Mouse (Mus musculus) neutrophil, adult 5-6 weeks (primary cell): ENCODE results near the gene Gm28897. TPM values are rescaled to one million over a fixed set of nuclear protein-coding genes. Genes with fewer than 3 reads are reported as not detected.
"Not testable (repeated sequence)": the region's sequence is repeated elsewhere in the genome, so short reads cannot be mapped to it uniquely, and the experiment has no call there.

Experiments used
- ATAC-seq: fragments of 151-379, 151-347 bp; 2 replicates; pipeline ENCODE4 v1.8.0; 2017; ENCODE audit warnings: mild to moderate bottlenecking, moderate TSS enrichment; ENCODE audit not compliant: insufficient number of reproducible peaks, poor library complexity, low FRiP score, severe bottlenecking; ENCODE audit errors: extremely low read depth
- total RNA-seq: library from RNA; stranded (forward); fragments of 200-1000 nt; gene quantifications from 2 replicates; pipeline ENCODE4 v1.2.3, GENCODE M21; 2017

The Gm28897 gene
- total RNA-seq, result not detected in 2 replicates

- ATAC-seq, result not testable (repeated sequence)
These were observed at the start of gene Gm28897 for GRCm38 (mm10) chrY:80926695-80927094. Gene Gm28897, plus strand, starts transcription at chrY:80926995.
